In the genomic region with DNA sequence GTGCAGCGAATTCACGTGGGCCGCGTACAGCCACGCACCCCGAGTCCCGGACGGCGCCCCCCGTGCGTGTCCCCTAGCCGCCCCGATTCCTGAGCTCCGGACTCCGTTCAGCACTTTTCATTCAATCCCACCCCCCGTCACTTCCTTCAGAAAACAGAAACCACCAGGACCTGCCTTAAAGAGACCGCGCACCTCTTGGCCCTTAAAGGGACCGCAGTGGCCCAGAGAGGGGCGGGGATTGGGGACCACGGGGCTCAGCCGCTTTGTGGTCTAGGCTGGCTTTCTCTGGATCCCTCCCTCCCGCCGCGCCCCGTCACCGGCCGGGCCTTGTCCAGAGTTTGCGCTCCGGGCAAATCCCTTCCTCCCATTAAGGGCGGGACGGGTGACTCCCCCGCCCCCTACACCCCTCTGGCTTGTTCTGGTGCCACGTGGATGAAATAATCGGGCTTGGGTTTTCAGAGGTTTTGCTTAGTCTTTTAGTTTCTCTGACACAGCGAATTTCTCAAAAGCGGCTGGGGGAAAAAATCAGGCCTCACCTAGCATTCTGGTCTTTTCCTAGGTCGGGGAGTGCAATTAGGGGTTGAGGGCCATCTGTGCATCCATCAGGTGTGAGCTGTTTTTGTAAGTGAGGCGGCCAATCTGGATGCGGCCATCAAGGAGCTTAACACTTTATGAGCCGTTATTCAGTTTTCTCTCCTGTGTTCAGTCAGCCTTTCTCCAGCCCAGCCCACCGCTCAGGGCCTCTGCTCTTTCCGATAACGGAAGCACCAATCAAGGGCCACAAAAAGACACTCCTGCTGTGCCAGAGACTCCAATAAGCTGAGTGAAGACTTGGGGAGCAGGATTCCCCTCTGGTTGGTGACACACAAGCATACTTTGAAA, we compare ENCODE assay signal across 8 mouse cellular contexts. TPM values are rescaled to one million over a fixed set of nuclear protein-coding genes. Genes with fewer than 3 reads are reported as not detected.
DNase-seq lines count a peak whose midpoint lies in the region; ATAC-seq and TF ChIP-seq lines count a peak whose summit lies in the region.

Gene Oaf (minus strand): TSS at position 200 of the 882 bp plus-strand sequence.

- peak; percentile 69 for TF ChIP-seq POLR2A in myocyte (IDR thresholded peaks at IDR 0.05; ENCODE audit: insufficient read length, low read depth)

- H3K9ac ChIP-seq in forebrain, embryonic 11.5 days (ENCODE audit: low read length) = peak within 1 kb of the TSS; percentile 73
- H3K9ac ChIP-seq in heart, embryonic 14.5 days (ENCODE audit: low read length) = peak within 1 kb of the TSS; percentile 85
- H3K9ac ChIP-seq in liver, embryonic 11.5 days (ENCODE audit: low read depth, low read length) = peak within 1 kb of the TSS; percentile 94
- H3K9ac ChIP-seq in stomach, embryonic 15.5 days = peak within 1 kb of the TSS; percentile 81

- no peaks in the 10 kb centered on the region for H3K36me3 ChIP-seq in E14TG2a.4 (ENCODE audit: insufficient read depth, low read length)
- no peaks in the 10 kb centered on the region for H3K36me3 ChIP-seq in forebrain, embryonic 11.5 days (ENCODE audit: control insufficient read depth, insufficient read depth, low read length)
- 0 out of 2 replicates have a peak, but pooled peaks cover 3% of the 10 kb centered on the region for H3K36me3 ChIP-seq in heart, embryonic 14.5 days (ENCODE audit: control insufficient read depth, insufficient read depth, low read length)
- peaks cover 3% of the 10 kb centered on the region for H3K36me3 ChIP-seq in liver, embryonic 11.5 days (ENCODE audit: control insufficient read depth, insufficient read depth, low read length)
- no peaks in the 10 kb centered on the region for H3K36me3 ChIP-seq in myocyte (ENCODE audit: control insufficient read depth, insufficient read depth)
- H3K36me3 ChIP-seq in stomach, embryonic 15.5 days = no peaks in the 10 kb centered on the region

- H3ac ChIP-seq in myocyte (ENCODE audit: control insufficient read depth, insufficient read length) = peak within 1 kb of the TSS; percentile 62

- DNase-seq in c-Kit-positive CD71-negative TER-119-negative erythroid progenitor cells, embryonic 14.5 days (ENCODE audit: low read depth) = peak; percentile 62
- DNase-seq in forebrain, embryonic 11.5 days (ENCODE audit: low spot score) = peak; percentile 94
- peak; percentile 93 for DNase-seq in kidney, postnatal 14 days
- DNase-seq in liver, embryonic 11.5 days (ENCODE audit: low spot score) = peak; percentile 90

- peak within 1 kb of the TSS; percentile 78 for H3K4me2 ChIP-seq in forebrain, embryonic 11.5 days (ENCODE audit: low read depth, low read length, severe bottlenecking)
- peak within 1 kb of the TSS; percentile 76 for H3K4me2 ChIP-seq in heart, embryonic 14.5 days (ENCODE audit: low read length)
- peak within 1 kb of the TSS; percentile 68 for H3K4me2 ChIP-seq in liver, embryonic 11.5 days
- peak within 1 kb of the TSS; percentile 73 for H3K4me2 ChIP-seq in myocyte (ENCODE audit: low read depth)
- peak within 1 kb of the TSS; percentile 81 for H3K4me2 ChIP-seq in stomach, embryonic 15.5 days

- WGBS in forebrain, embryonic 11.5 days = under 1% methylated on average over 43 of the region's 44 CpGs
- under 1% methylated on average over 44 of the region's 44 CpGs for WGBS in heart, embryonic 14.5 days
- under 1% methylated on average over 44 of the region's 44 CpGs for WGBS in liver, embryonic 11.5 days
- WGBS in stomach, embryonic 15.5 days = 1% methylated on average over 44 of the region's 44 CpGs

- H3K4me3 ChIP-seq in E14TG2a.4 (replicated peaks; ENCODE audit: low read length) = peak within 1 kb of the TSS; percentile 81
- H3K4me3 ChIP-seq in forebrain, embryonic 11.5 days (ENCODE audit: low read depth, low read length) = peak within 1 kb of the TSS; percentile 74
- H3K4me3 ChIP-seq in heart, embryonic 14.5 days (ENCODE audit: control insufficient read depth in 1 of 2, insufficient read depth in 1 of 2, low read depth in 1 of 2, low read length in 2 of 2) = peak within 1 kb of the TSS; percentile 56 to 89
- peak within 1 kb of the TSS; percentile 95 for H3K4me3 ChIP-seq in liver, embryonic 11.5 days (ENCODE audit: low read depth, low read length)
- peak within 1 kb of the TSS; percentile 65 for H3K4me3 ChIP-seq in myocyte
- peak within 1 kb of the TSS; percentile 85 for H3K4me3 ChIP-seq in stomach, embryonic 15.5 days (replicated peaks)

- TF ChIP-seq CTCF in E14TG2a.4 (conservative IDR thresholded peaks at IDR 0.05; ENCODE audit: low read length) = no peak

- H3K79me2 ChIP-seq in myocyte (ENCODE audit: control insufficient read depth, insufficient read depth) = peaks cover 6% of the 10 kb centered on the region

- peak; percentile 92 for ATAC-seq in forebrain, embryonic 11.5 days (replicated peaks; ENCODE audit: low FRiP score)
- peak; percentile 85 for ATAC-seq in heart, embryonic 14.5 days (ENCODE audit: insufficient number of reproducible peaks, insufficient read depth, low FRiP score, low read depth)
- peak; percentile 85 for ATAC-seq in liver, embryonic 11.5 days (replicated peaks; ENCODE audit: low FRiP score)
- ATAC-seq in stomach, embryonic 15.5 days (ENCODE audit: insufficient read depth, low FRiP score, low read depth) = peak; percentile 91

- peaks cover 42% of the 10 kb centered on the region for H3K4me1 ChIP-seq in E14TG2a.4 (replicated peaks; ENCODE audit: low read depth, low read length)
- H3K4me1 ChIP-seq in forebrain, embryonic 11.5 days (replicated peaks; ENCODE audit: control insufficient read depth, insufficient read depth, low read length) = peaks cover 10% of the 10 kb centered on the region; the same call in 1 of the 2 replicates
- H3K4me1 ChIP-seq in heart, embryonic 14.5 days (ENCODE audit: control insufficient read depth in 2 of 2, insufficient read depth in 2 of 2, low read length in 2 of 2) = peaks cover 25 to 36% of the 10 kb centered on the region in 2 experiments
- peaks cover 73% of the 10 kb centered on the region for H3K4me1 ChIP-seq in liver, embryonic 11.5 days (replicated peaks; ENCODE audit: control insufficient read depth, insufficient read depth, low read length)
- H3K4me1 ChIP-seq in stomach, embryonic 15.5 days = peaks cover 30% of the 10 kb centered on the region

- H3K27ac ChIP-seq in forebrain, embryonic 11.5 days (ENCODE audit: low read depth, low read length) = peak within 1 kb of the TSS; percentile 81
- peak within 1 kb of the TSS; percentile 71 to 85 for H3K27ac ChIP-seq in heart, embryonic 14.5 days (replicated peaks in 1 of 2; ENCODE audit: control insufficient read depth in 1 of 2, insufficient read depth in 1 of 2, low read depth in 2 of 2, low read length in 2 of 2)
- H3K27ac ChIP-seq in liver, embryonic 11.5 days (ENCODE audit: low read depth, low read length) = peak within 1 kb of the TSS; percentile 99
- H3K27ac ChIP-seq in stomach, embryonic 15.5 days = peak within 1 kb of the TSS; percentile 95

- H3K27me3 ChIP-seq in E14TG2a.4 (ENCODE audit: insufficient read depth, low read length) (peaks cover 91% of the 10 kb centered on the region), myocyte (ENCODE audit: control insufficient read depth, insufficient read depth, insufficient read length) (no peaks in the 10 kb centered on the region)
- peaks cover 2% of the 10 kb centered on the region; the same call in 1 of the 2 replicates for H3K27me3 ChIP-seq in forebrain, embryonic 11.5 days (ENCODE audit: control insufficient read depth, insufficient read depth, low read length)
- H3K27me3 ChIP-seq in heart, embryonic 14.5 days (ENCODE audit: control insufficient read depth, insufficient read depth, low read length) = no peaks in the 10 kb centered on the region
- no peaks in the 10 kb centered on the region for H3K27me3 ChIP-seq in liver, embryonic 11.5 days (replicated peaks; ENCODE audit: control insufficient read depth, insufficient read depth, low read length)
- no peaks in the 10 kb centered on the region for H3K27me3 ChIP-seq in stomach, embryonic 15.5 days (replicated peaks)

- no peaks in the 10 kb centered on the region for H3K9me3 ChIP-seq in E14TG2a.4 (ENCODE audit: low read length)
- no peaks in the 10 kb centered on the region for H3K9me3 ChIP-seq in forebrain, embryonic 11.5 days (ENCODE audit: control insufficient read depth, low read length)
- no peaks in the 10 kb centered on the region for H3K9me3 ChIP-seq in heart, embryonic 14.5 days (ENCODE audit: control insufficient read depth, low read length)
- no peaks in the 10 kb centered on the region for H3K9me3 ChIP-seq in liver, embryonic 11.5 days (ENCODE audit: control insufficient read depth, low read length)
- no peaks in the 10 kb centered on the region for H3K9me3 ChIP-seq in stomach, embryonic 15.5 days

TF ChIP-seq in myocyte, 11 proteins besides CTCF, POLR2A, EP300 and RAD21:
- no peak for TF ChIP-seq POLR2AphosphoS2 (IDR thresholded peaks at IDR 0.05; ENCODE audit: insufficient read length, low read depth)
- peak; percentile 24 for TF ChIP-seq USF1 (IDR thresholded peaks at IDR 0.05; ENCODE audit: low read depth)

RNA-seq across cellular contexts. Expression of gene Oaf, which starts in this region (rescaled TPM):
- 38.9 and 46.7 TPM in 2 replicates for polyA plus RNA-seq in forebrain, embryonic 11.5 days (2014; fragmentation: Nextera tagmentation; extraction: Ambion mirVana)
- 39.6 and 41.2 TPM in 2 replicates for polyA plus RNA-seq in heart, embryonic 14.5 days (2014; fragmentation: Nextera tagmentation; extraction: Ambion mirVana)
- 51.6 and 52.0 TPM in 2 replicates for polyA plus RNA-seq in liver, embryonic 11.5 days (2014; fragmentation: Nextera tagmentation; extraction: Ambion mirVana)
- 27.1 TPM for polyA plus RNA-seq in myocyte (2012; fragmentation: generic; extraction: Trizol)
- 60.6 and 65.7 TPM in 2 replicates for polyA plus RNA-seq in stomach, embryonic 15.5 days (2015; fragmentation: Nextera tagmentation; extraction: Ambion mirVana)

Comparison
In these comparisons a context has a peak if more than half of its experiments do, and no peak if none do; other contexts are left out.
1. Peak in every context shown above with its lines: DNase-seq, ATAC-seq, H3K4me3 ChIP-seq and H3K27ac ChIP-seq.